8 mouse cellular contexts compared by ENCODE assay signal in the genomic region with DNA sequence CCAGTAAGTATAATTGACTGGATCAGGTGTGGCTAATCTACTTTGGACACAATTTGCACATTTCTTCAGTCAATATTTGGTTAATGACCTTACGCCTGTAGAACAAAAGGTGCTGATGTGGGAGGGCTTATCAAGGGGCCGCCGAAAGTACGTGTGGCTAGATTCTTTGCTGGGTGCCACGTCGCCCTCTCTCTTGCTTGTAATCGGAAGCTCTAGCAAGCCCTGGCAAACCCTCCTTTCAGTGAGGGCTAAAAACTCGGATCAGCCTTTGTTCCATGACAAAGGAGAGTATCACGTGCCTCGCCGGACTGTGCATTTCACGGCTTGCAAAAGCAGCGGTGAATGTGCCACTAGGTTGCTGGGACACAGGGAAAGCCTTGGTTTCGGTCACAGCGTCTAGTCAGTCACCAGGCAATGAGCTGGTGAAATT. TPM values are rescaled to one million over a fixed set of nuclear protein-coding genes. Genes with fewer than 3 reads are reported as not detected.
A peak's percentile ranks its signal among the peaks of the same experiment; 100 is the strongest.
DNase-seq lines count a peak whose midpoint lies in the region; ATAC-seq lines count a peak whose summit lies in the region.

No protein-coding gene starts in this region.

- H3K4me3 ChIP-seq in limb, embryonic 13.5 days = peak overlapping the region; percentile 83
- H3K4me3 ChIP-seq in midbrain, embryonic 13.5 days (replicated peaks) = peak overlapping the region; percentile 66

- H3K4me2 ChIP-seq in limb, embryonic 13.5 days (replicated peaks) = peak overlapping the region; percentile 76
- peak overlapping the region; percentile 77 for H3K4me2 ChIP-seq in midbrain, embryonic 13.5 days (replicated peaks)

- DNase-seq in urinary bladder, adult 2 months (ENCODE audit: low spot score) = peak; percentile 30
- DNase-seq in urinary bladder, postnatal 25 days (ENCODE audit: low spot score) = no peak
- peak; percentile 93 for DNase-seq in embryo, embryonic 10 days (ENCODE audit: low spot score)
- peak; percentile 23 to 24 for DNase-seq in thymus, postnatal 10 days (ENCODE audit: low spot score in 2 of 2)
- DNase-seq in gastrocnemius, postnatal 10 days = no peak

- H3K36me3 ChIP-seq in limb, embryonic 13.5 days = peaks cover 43% of the 10 kb centered on the region
- peaks cover 29% of the 10 kb centered on the region for H3K36me3 ChIP-seq in midbrain, embryonic 13.5 days

- peaks cover 13% of the 10 kb centered on the region for H3K4me1 ChIP-seq in limb, embryonic 13.5 days
- peaks cover 35% of the 10 kb centered on the region for H3K4me1 ChIP-seq in midbrain, embryonic 13.5 days (replicated peaks)

- H3K27ac ChIP-seq in limb, embryonic 13.5 days = peak overlapping the region; percentile 100
- peak overlapping the region; percentile 99 for H3K27ac ChIP-seq in midbrain, embryonic 13.5 days

- under 1% methylated on average over 15 of the region's 15 CpGs for WGBS in limb, embryonic 13.5 days
- WGBS in midbrain, embryonic 13.5 days = 0% methylated on average over 15 of the region's 15 CpGs

- H3K27me3 ChIP-seq in limb, embryonic 13.5 days = no peaks in the 10 kb centered on the region
- H3K27me3 ChIP-seq in midbrain, embryonic 13.5 days = peaks cover 21% of the 10 kb centered on the region

- ATAC-seq in hematopoietic stem cell, adult 5-6 weeks (replicated peaks in 1 of 2; ENCODE audit: insufficient read depth in 1 of 2, low FRiP score in 2 of 2, low TSS enrichment in 1 of 2, low read depth in 1 of 2, poor library complexity in 2 of 2, severe bottlenecking in 2 of 2) = peak; percentile 4 to 22; a peak in 3 of 4 replicates
- no peak for ATAC-seq in limb, embryonic 13.5 days (ENCODE audit: low FRiP score, low read depth)
- peak; percentile 60 for ATAC-seq in midbrain, embryonic 13.5 days

- no peaks in the 10 kb centered on the region for H3K9me3 ChIP-seq in limb, embryonic 13.5 days
- no peaks in the 10 kb centered on the region for H3K9me3 ChIP-seq in midbrain, embryonic 13.5 days

- peak overlapping the region; percentile 97 for H3K9ac ChIP-seq in limb, embryonic 13.5 days
- peak overlapping the region; percentile 98 for H3K9ac ChIP-seq in midbrain, embryonic 13.5 days (replicated peaks)

RNA-seq across cellular contexts. Expression of gene Cd24a, which starts 2.6 kb away (rescaled TPM):
- polyA plus RNA-seq in urinary bladder, adult 2 months (2012; rRNA removed) = 112 and 114 TPM in 2 replicates
- total RNA-seq in hematopoietic stem cell, adult 5-6 weeks (2017) = 515 and 534 TPM in 2 replicates
- polyA plus RNA-seq in limb, embryonic 13.5 days (2015; fragmentation: Nextera tagmentation; extraction: Ambion mirVana) = 403 and 448 TPM in 2 replicates
- polyA plus RNA-seq in midbrain, embryonic 13.5 days (2015; fragmentation: Nextera tagmentation; extraction: Ambion mirVana) = 921 and 994 TPM in 2 replicates
- total RNA-seq in gastrocnemius, postnatal 10 days (2021) = 10 to 100 TPM; 40.0 to 67.0 TPM

RNA-seq across cellular contexts. Expression of gene 1700021F05Rik, which starts 39.9 kb away (rescaled TPM):
- polyA plus RNA-seq in urinary bladder, adult 2 months (2012; rRNA removed) = 21.4 and 27.3 TPM in 2 replicates
- 45.8 and 46.2 TPM in 2 replicates for total RNA-seq in hematopoietic stem cell, adult 5-6 weeks (2017)
- 53.8 and 56.2 TPM in 2 replicates for polyA plus RNA-seq in limb, embryonic 13.5 days (2015; fragmentation: Nextera tagmentation; extraction: Ambion mirVana)
- polyA plus RNA-seq in midbrain, embryonic 13.5 days (2015; fragmentation: Nextera tagmentation; extraction: Ambion mirVana) = 68.4 and 70.7 TPM in 2 replicates
- 10 to 100 TPM; 91.5 to 98.3 TPM for total RNA-seq in gastrocnemius, postnatal 10 days (2021)

RNA-seq across cellular contexts. Expression of gene Gm9803, which starts 56.8 kb away (rescaled TPM):
- polyA plus RNA-seq in urinary bladder, adult 2 months (2012; rRNA removed) = 13.1 and 16.7 TPM in 2 replicates
- total RNA-seq in hematopoietic stem cell, adult 5-6 weeks (2017) = 2.0 and 5.2 TPM in 2 replicates
- polyA plus RNA-seq in limb, embryonic 13.5 days (2015; fragmentation: Nextera tagmentation; extraction: Ambion mirVana) = 13.7 and 19.6 TPM in 2 replicates
- polyA plus RNA-seq in midbrain, embryonic 13.5 days (2015; fragmentation: Nextera tagmentation; extraction: Ambion mirVana) = 29.1 and 30.9 TPM in 2 replicates
- total RNA-seq in gastrocnemius, postnatal 10 days (2021) = 1 to 10 TPM; 4.7 to 5.2 TPM

Comparison
In these comparisons a context has a peak if more than half of its experiments do, and no peak if none do; other contexts are left out.
1. DNase-seq: peak in urinary bladder, adult 2 months (single experiment), embryo, embryonic 10 days (single experiment) and thymus, postnatal 10 days (2 of 2); none in urinary bladder, postnatal 25 days (single experiment) and gastrocnemius, postnatal 10 days (single experiment).